Mouse (Mus musculus): Measurements from ENCODE around the gene Dvl3. TPM values are rescaled to one million over a fixed set of nuclear protein-coding genes. Genes with fewer than 3 reads are reported as not detected.

Dvl3 gene
- total and polyA plus RNA-seq, 3 experiments, result 1.9 to 16.9 (median 7.7) TPM

GRCm38 (mm10) chr16:20548096-20548948 lies 31.5 kb downstream of the Dvl3 start, which contains the start of gene Abcf3 (continued):
- no peak for TF ChIP-seq USF2 (conservative IDR thresholded peaks at IDR 0.05; ENCODE audit: low read depth, low read length)

- TF ChIP-seq IRF4 (IDR thresholded peaks at IDR 0.05; ENCODE audit: low read depth, low read length) (no peak), TBP (conservative IDR thresholded peaks at IDR 0.05; ENCODE audit: low read depth, low read length) (no peak), USF2 (conservative IDR thresholded peaks at IDR 0.05; ENCODE audit: low read depth, low read length) (no peak), USF1 (IDR thresholded peaks at IDR 0.05; ENCODE audit: low read depth, low read length) (no peak), CHD2 (IDR thresholded peaks at IDR 0.05; ENCODE audit: low read length) (no peak), POLR2AphosphoS2 (IDR thresholded peaks at IDR 0.05; ENCODE audit: low read depth, low read length) (no peak), ETS1 (conservative IDR thresholded peaks at IDR 0.05; ENCODE audit: low read depth, low read length) (no peak), GABPA (IDR thresholded peaks at IDR 0.05; ENCODE audit: insufficient replicate concordance, low read depth, low read length) (no peak), SIN3A (IDR thresholded peaks at IDR 0.05; ENCODE audit: low read length) (no peak), ELF1 (IDR thresholded peaks at IDR 0.05; ENCODE audit: low read depth, low read length) (no peak), JUN (IDR thresholded peaks at IDR 0.05; ENCODE audit: insufficient read depth, low read depth, low read length) (no peak), UBTF (IDR thresholded peaks at IDR 0.05; ENCODE audit: low read depth, low read length) (no peak), CHD1 (IDR thresholded peaks at IDR 0.05; ENCODE audit: low read depth, low read length) (no peak), ZKSCAN1 (IDR thresholded peaks at IDR 0.05; ENCODE audit: borderline replicate concordance, low read depth, low read length) (no peak), PAX5 (IDR thresholded peaks at IDR 0.05; ENCODE audit: low read length) (no peak), NRF1 (IDR thresholded peaks at IDR 0.05; ENCODE audit: low read depth, low read length) (no peak)
- Histone ChIP-seq H3K27me3 (replicated peaks) (no peaks in the 10 kb centered on the region), H3K27ac (ENCODE audit: insufficient read depth, low read depth) (no peak overlapping the region), H3K4me3 (replicated peaks in 1 of 3; ENCODE audit: low read depth in 2 of 3, low read length in 2 of 3, poor library complexity in 1 of 3) (peak overlapping the region; percentile 64 to 100 (median 90)), H3K9me3 (replicated peaks; ENCODE audit: low read length) (no peaks in the 10 kb centered on the region), H3K36me3 (replicated peaks in 1 of 2; ENCODE audit: control insufficient read depth in 1 of 2, insufficient read depth in 1 of 2, low read length in 1 of 2) (peaks cover 57 to 66% of the 10 kb centered on the region in 2 experiments), H3K4me1 (ENCODE audit: control insufficient read depth in 1 of 2, insufficient read depth in 2 of 2) (peaks cover 2 to 20% of the 10 kb centered on the region in 2 experiments), H3K9ac (ENCODE audit: insufficient read depth, low read depth) (peak overlapping the region; percentile 84), H3K4me2 (ENCODE audit: insufficient read depth, low read depth, poor library complexity, severe bottlenecking) (peak overlapping the region; percentile 65), H3K79me2 (replicated peaks; ENCODE audit: control insufficient read depth, extremely low read depth, insufficient read depth, poor library complexity, severe bottlenecking) (peaks cover 19% of the 10 kb centered on the region)
- DNase-seq (ENCODE audit: extremely low read depth), result no peak
- dilution Hi-C loops (cut with MboI; ENCODE audit: extremely low pct_ligation_motif_present, extremely low pct_unique_long_range_greater_than_20kb, low sequenced_read_pairs), result no loop called here
- in situ Hi-C loops (cut with MboI; ENCODE audit: low pct_ligation_motif_present, low pct_unique_long_range_greater_than_20kb, low sequenced_read_pairs), result loop anchor here (5.0 kb wide), 2 partner anchors 42 to 63 kb away; partner anchors contain the start of genes Alg3, Eef1akmt4 and Gm49333
These were observed 32.4 kb downstream of the Dvl3 start for GRCm38 (mm10) chr16:20549161-20549560.

DNA sequence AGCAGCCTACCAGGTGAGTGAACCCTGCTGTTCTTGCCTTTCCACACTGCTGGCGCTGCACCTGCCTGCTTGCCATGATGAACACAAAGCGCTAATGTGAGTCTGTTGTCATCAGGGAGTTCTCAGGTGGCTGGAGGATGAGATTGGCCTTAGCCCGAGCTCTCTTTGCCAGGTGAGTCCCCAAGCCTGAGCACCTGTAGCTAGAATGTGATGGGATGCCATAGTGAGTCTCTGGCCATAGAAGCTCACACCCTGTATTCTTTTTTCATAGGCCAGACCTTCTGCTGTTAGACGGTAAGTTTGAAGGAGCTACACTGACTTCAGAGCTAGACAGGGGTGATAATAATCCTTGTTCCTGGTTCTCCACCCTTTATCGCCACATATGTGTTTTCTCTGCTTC lies 34.9 kb downstream of the Dvl3 start:
- Histone ChIP-seq H3K4me3 (replicated peaks in 1 of 3; ENCODE audit: low read depth in 2 of 3, low read length in 2 of 3, poor library complexity in 1 of 3) (no peak overlapping the region), H3K27me3 (replicated peaks) (no peaks in the 10 kb centered on the region), H3K4me2 (ENCODE audit: insufficient read depth, low read depth, poor library complexity, severe bottlenecking) (no peak overlapping the region), H3K4me1 (ENCODE audit: control insufficient read depth in 1 of 2, insufficient read depth in 2 of 2) (peaks cover 2 to 20% of the 10 kb centered on the region in 2 experiments), H3K27ac (ENCODE audit: insufficient read depth, low read depth) (no peak overlapping the region), H3K9me3 (replicated peaks; ENCODE audit: low read length) (no peaks in the 10 kb centered on the region), H3K9ac (ENCODE audit: insufficient read depth, low read depth) (no peak overlapping the region), H3K36me3 (replicated peaks in 1 of 2; ENCODE audit: control insufficient read depth in 1 of 2, insufficient read depth in 1 of 2, low read length in 1 of 2) (peaks cover 53 to 65% of the 10 kb centered on the region in 2 experiments), H3K79me2 (replicated peaks; ENCODE audit: control insufficient read depth, extremely low read depth, insufficient read depth, poor library complexity, severe bottlenecking) (peaks cover 19% of the 10 kb centered on the region)
- in situ Hi-C loops (cut with MboI; ENCODE audit: low pct_ligation_motif_present, low pct_unique_long_range_greater_than_20kb, low sequenced_read_pairs) (no loop called here), dilution Hi-C loops (cut with MboI; ENCODE audit: extremely low pct_ligation_motif_present, extremely low pct_unique_long_range_greater_than_20kb, low sequenced_read_pairs) (no loop called here)
- TF ChIP-seq MAZ (IDR thresholded peaks at IDR 0.05; ENCODE audit: low read depth, low read length) (no peak), JUN (IDR thresholded peaks at IDR 0.05; ENCODE audit: insufficient read depth, low read depth, low read length) (no peak), TCF12 (IDR thresholded peaks at IDR 0.05; ENCODE audit: low read depth, low read length) (no peak), ETS1 (conservative IDR thresholded peaks at IDR 0.05; ENCODE audit: low read depth, low read length) (no peak), POLR2AphosphoS2 (IDR thresholded peaks at IDR 0.05; ENCODE audit: low read depth, low read length) (no peak), MEF2A (IDR thresholded peaks at IDR 0.05; ENCODE audit: borderline replicate concordance, low read depth, low read length) (no peak), ZC3H11A (IDR thresholded peaks at IDR 0.05; ENCODE audit: low read depth, low read length) (no peak), UBTF (IDR thresholded peaks at IDR 0.05; ENCODE audit: low read depth, low read length) (no peak), ZKSCAN1 (IDR thresholded peaks at IDR 0.05; ENCODE audit: borderline replicate concordance, low read depth, low read length) (no peak), MAFK (IDR thresholded peaks at IDR 0.05; ENCODE audit: insufficient replicate concordance, low read length) (no peak), EP300 (IDR thresholded peaks at IDR 0.05; ENCODE audit: low read length) (no peak), POLR2A (IDR thresholded peaks at IDR 0.05; ENCODE audit: low read depth, low read length) (no peak), CTCF (conservative IDR thresholded peaks at IDR 0.05 in 1 of 2, IDR thresholded peaks at IDR 0.05 in 1 of 2; ENCODE audit: low read depth in 2 of 2, low read length in 2 of 2) (no peak), KAT2A (IDR thresholded peaks at IDR 0.05; ENCODE audit: insufficient replicate concordance, low read length) (no peak)
- DNase-seq (ENCODE audit: extremely low read depth), result no peak

All from CH12.LX (cell line).